Mouse (Mus musculus) CH12.LX (cell line): ENCODE measurements around the gene Cst13. TPM values are rescaled to one million over a fixed set of nuclear protein-coding genes. Genes with fewer than 3 reads are reported as not detected.
"Not testable (repeated sequence)": the region's sequence is repeated elsewhere in the genome, so short reads cannot be mapped to it uniquely, and the experiment has no call there.

Source experiments
- DNase-seq: peaks from one replicate; pipeline ENCODE4 v3.0.0-alpha.2; 2013; ENCODE audit errors: extremely low read depth
- H3K27ac ChIP-seq: 2 replicates; pipeline ENCODE4 v1.5.1; 2012; ENCODE audit warnings: low read depth, mild to moderate bottlenecking, control low read depth, moderate library complexity; ENCODE audit not compliant: insufficient read depth
- H3K27me3 ChIP-seq: replicated peaks from 2 replicates; pipeline ENCODE3; 2012; ENCODE audit warnings: inconsistent platforms
- H3K36me3 ChIP-seq, 2 experiments: replicated peaks in 1 of 2; 2 replicates each; pipeline versions ENCODE3 to v1.6.1; 2012; ENCODE audit warnings: inconsistent platforms in 1 of 2, low read length in 1 of 2, mild to moderate bottlenecking in 1 of 2, mixed read lengths in 1 of 2, moderate library complexity in 1 of 2; ENCODE audit not compliant: control insufficient read depth in 1 of 2, insufficient read depth in 1 of 2
- H3K4me1 ChIP-seq, 2 experiments: 2 replicates each; pipeline ENCODE4 v1.6.1; 2012; ENCODE audit warnings: inconsistent platforms in 1 of 2, moderate library complexity in 1 of 2; ENCODE audit not compliant: insufficient read depth in 2 of 2, control insufficient read depth in 1 of 2
- H3K4me2 ChIP-seq: 2 replicates; pipeline ENCODE4 v1.6.1; 2012; ENCODE audit warnings: low read depth, mild to moderate bottlenecking, control low read depth; ENCODE audit not compliant: poor library complexity, insufficient read depth, severe bottlenecking
- H3K4me3 ChIP-seq, 3 experiments: fragments of 150-350 bp in 1 of 3; sonication (generic) in 1 of 3; replicated peaks in 1 of 3; 2 replicates each; pipeline versions ENCODE3 to v1.5.1; 2011 to 2012; ENCODE audit warnings: low read depth in 2 of 3, low read length in 2 of 3, mild to moderate bottlenecking in 2 of 3, moderate library complexity in 2 of 3, control low read depth in 1 of 3, improper control_type of control experiment in 1 of 3, inconsistent platforms in 1 of 3, mixed read lengths in 1 of 3; ENCODE audit not compliant: poor library complexity in 1 of 3
- H3K79me2 ChIP-seq: replicated peaks from 2 replicates; pipeline ENCODE4 v1.6.1; 2012; ENCODE audit warnings: mild to moderate bottlenecking, moderate library complexity; ENCODE audit not compliant: control insufficient read depth, poor library complexity, insufficient read depth, severe bottlenecking; ENCODE audit errors: extremely low read depth
- H3K9ac ChIP-seq: 2 replicates; pipeline ENCODE4 v1.6.1; 2012; ENCODE audit warnings: low read depth, mild to moderate bottlenecking, control low read depth, moderate library complexity; ENCODE audit not compliant: insufficient read depth
- H3K9me3 ChIP-seq: replicated peaks from 2 replicates; pipeline ENCODE3; 2012; ENCODE audit warnings: low read length, inconsistent platforms, mixed read lengths
- CHD1 ChIP-seq: IDR thresholded peaks from 2 replicates; pipeline ENCODE4 v1.6.1; 2012; ENCODE audit warnings: low read depth, low read length, improper control_type of control experiment, inconsistent platforms
- CHD2 ChIP-seq: IDR thresholded peaks from 2 replicates; pipeline ENCODE4 v1.6.1; 2011; ENCODE audit warnings: low read length, improper control_type of control experiment
- E2F4 ChIP-seq: IDR thresholded peaks from 2 replicates; pipeline ENCODE4 v1.6.1; 2011; ENCODE audit warnings: low read depth, low read length, improper control_type of control experiment; ENCODE audit not compliant: insufficient replicate concordance
- ETS1 ChIP-seq: conservative IDR thresholded peaks from 2 replicates; pipeline ENCODE4 v1.6.1; 2012; ENCODE audit warnings: low read depth, mild to moderate bottlenecking, inconsistent platforms, low read length, improper control_type of control experiment, moderate library complexity
- GABPA ChIP-seq: IDR thresholded peaks from 2 replicates; pipeline ENCODE4 v1.6.1; 2012; ENCODE audit warnings: low read depth, low read length, improper control_type of control experiment, inconsistent platforms; ENCODE audit not compliant: insufficient replicate concordance
- HCFC1 ChIP-seq: IDR thresholded peaks from 2 replicates; pipeline ENCODE4 v1.6.1; 2012; ENCODE audit warnings: low read depth, mild to moderate bottlenecking, inconsistent platforms, low read length, improper control_type of control experiment
- JUN ChIP-seq: IDR thresholded peaks from 2 replicates; pipeline ENCODE4 v1.6.1; 2011; ENCODE audit warnings: low read depth, mild to moderate bottlenecking, low read length, improper control_type of control experiment, moderate library complexity; ENCODE audit not compliant: insufficient read depth
- KAT2A ChIP-seq: IDR thresholded peaks from 2 replicates; pipeline ENCODE4 v1.6.1; 2012; ENCODE audit warnings: low read length, improper control_type of control experiment, inconsistent platforms; ENCODE audit not compliant: insufficient replicate concordance
- MAX ChIP-seq: IDR thresholded peaks from 2 replicates; pipeline ENCODE4 v1.6.1; 2011; ENCODE audit warnings: low read length, improper control_type of control experiment
- MAZ ChIP-seq: IDR thresholded peaks from 2 replicates; pipeline ENCODE4 v1.6.1; 2012; ENCODE audit warnings: low read depth, mild to moderate bottlenecking, inconsistent platforms, low read length, improper control_type of control experiment, moderate library complexity
- NELFE ChIP-seq: IDR thresholded peaks from 2 replicates; pipeline ENCODE4 v1.6.1; 2011; ENCODE audit warnings: low read depth, low read length, improper control_type of control experiment
- NRF1 ChIP-seq: IDR thresholded peaks from 2 replicates; pipeline ENCODE4 v1.6.1; 2014; ENCODE audit warnings: low read depth, mild to moderate bottlenecking, inconsistent platforms, low read length, improper control_type of control experiment, moderate library complexity
- PAX5 ChIP-seq: IDR thresholded peaks from 2 replicates; pipeline ENCODE4 v1.6.1; 2012; ENCODE audit warnings: low read length, inconsistent platforms, mixed read lengths
- POLR2AphosphoS2 ChIP-seq: IDR thresholded peaks from 2 replicates; pipeline ENCODE4 v1.6.1; 2011; ENCODE audit warnings: low read depth, low read length, improper control_type of control experiment
- RAD21 ChIP-seq: IDR thresholded peaks from 2 replicates; pipeline ENCODE4 v1.6.1; 2011; ENCODE audit warnings: low read depth, mild to moderate bottlenecking, low read length, improper control_type of control experiment, moderate library complexity
- RCOR1 ChIP-seq: conservative IDR thresholded peaks from 2 replicates; pipeline ENCODE4 v1.6.1; 2012; ENCODE audit warnings: low read depth, mild to moderate bottlenecking, inconsistent platforms, low read length, improper control_type of control experiment
- SIN3A ChIP-seq: IDR thresholded peaks from 2 replicates; pipeline ENCODE4 v1.6.1; 2012; ENCODE audit warnings: low read length, improper control_type of control experiment, inconsistent platforms
- SMC3 ChIP-seq: IDR thresholded peaks from 2 replicates; pipeline ENCODE4 v1.6.1; 2011; ENCODE audit warnings: low read depth, low read length, improper control_type of control experiment
- ZC3H11A ChIP-seq: IDR thresholded peaks from 2 replicates; pipeline ENCODE4 v1.6.1; 2012; ENCODE audit warnings: low read depth, mild to moderate bottlenecking, inconsistent platforms, low read length, improper control_type of control experiment
- ZKSCAN1 ChIP-seq: IDR thresholded peaks from 2 replicates; pipeline ENCODE4 v1.6.1; 2012; ENCODE audit warnings: low read depth, inconsistent platforms, low read length, improper control_type of control experiment, borderline replicate concordance
- dilution Hi-C: fragments of 300-500 bp; cut with MboI; formaldehyde crosslinking; loops from 2 replicates; pipeline ENCODE4 v1.14.3; 2020; ENCODE audit warnings: low sequenced_read_pairs; ENCODE audit not compliant: extremely low pct_unique_long_range_greater_than_20kb, extremely low pct_ligation_motif_present
- in situ Hi-C: fragments of 300-500 bp; cut with MboI; formaldehyde crosslinking; loops from 3 replicates; pipeline ENCODE4 v1.14.3; 2019; ENCODE audit warnings: low sequenced_read_pairs, low pct_ligation_motif_present, low pct_unique_long_range_greater_than_20kb, mixed read lengths
- polyA plus RNA-seq: library from polyadenylated mRNA; unstranded; fragments of >175 nt; gene quantifications from 2 replicates; pipeline ENCODE4 v1.2.1, GENCODE M21; 2012; ENCODE audit warnings: low read depth; ENCODE audit not compliant: insufficient read length
- total RNA-seq, 2 experiments: library from RNA; depleted of rRNA; stranded (reverse); fragments of 300-350 nt in 1 of 2; fragments of >200 nt in 1 of 2; gene quantifications; 2 replicates each; pipeline ENCODE4 v1.2.3; 2012 to 2014

Gene Cst13
- not detected in 2 replicates for total RNA-seq (2012; rRNA removed)
- not detected in 2 replicates for total RNA-seq (2014; rRNA removed)
- not detected in 2 replicates for polyA plus RNA-seq

DNA sequence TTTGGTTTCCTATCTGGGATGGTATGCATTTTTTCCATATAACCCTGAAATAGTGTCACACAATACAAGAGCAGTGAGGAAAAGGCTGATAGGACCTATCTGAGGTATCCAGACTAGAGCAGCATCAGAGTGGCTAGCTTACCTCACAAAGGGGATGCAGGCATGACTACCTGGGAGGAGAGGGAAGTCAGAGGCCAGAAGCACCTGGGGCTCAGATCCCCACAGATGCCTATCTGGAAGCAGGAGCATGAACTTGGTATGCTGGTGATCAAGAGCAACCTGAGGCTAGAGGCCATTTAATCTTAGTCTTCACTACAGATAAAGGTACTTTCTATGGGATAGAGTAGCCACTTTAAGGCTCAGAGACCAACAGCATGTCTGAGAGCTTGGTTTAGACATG, at the start of gene Cst13:
Gene Cst13 (plus strand): TSS at position 173 of the 400 bp plus-strand sequence.
- no peaks in the 10 kb centered on the region for H3K9me3 ChIP-seq
- H3K27me3 ChIP-seq = peaks cover 2% of the 10 kb centered on the region
- no peaks in the 10 kb centered on the region for H3K79me2 ChIP-seq
- DNase-seq = no peak
- no peak within 1 kb of the TSS for H3K27ac ChIP-seq
- dilution Hi-C loops = no loop called here
- in situ Hi-C loops = loop anchor here (10.0 kb wide), 1 partner anchor 45 kb away; the partner anchor contains the start of gene Cst11
- no peak within 1 kb of the TSS for H3K4me2 ChIP-seq
- H3K4me3 ChIP-seq = no peak within 1 kb of the TSS
- TF ChIP-seq ETS1 = no peak
- no peak for TF ChIP-seq RAD21
- TF ChIP-seq NRF1 = no peak
- TF ChIP-seq HCFC1 = no peak
- TF ChIP-seq CHD1 = no peak
- no peak for TF ChIP-seq NELFE
- TF ChIP-seq ZKSCAN1 = no peak
- no peak for TF ChIP-seq JUN
- TF ChIP-seq GABPA = no peak
- TF ChIP-seq ZC3H11A = no peak
- TF ChIP-seq MAX = no peak
- TF ChIP-seq SMC3 = no peak
- TF ChIP-seq POLR2AphosphoS2 = no peak
- TF ChIP-seq E2F4 = no peak
- no peak for TF ChIP-seq PAX5
- TF ChIP-seq MAZ = no peak
- TF ChIP-seq CHD2 = no peak
- TF ChIP-seq KAT2A = no peak
- no peak for TF ChIP-seq RCOR1
- TF ChIP-seq SIN3A = no peak
- TF ChIP-seq, all 38 proteins: peak for 0
- no peaks in the 10 kb centered on the region for H3K36me3 ChIP-seq
- no peaks in the 10 kb centered on the region for H3K4me1 ChIP-seq
- no peak within 1 kb of the TSS for H3K9ac ChIP-seq

DNA sequence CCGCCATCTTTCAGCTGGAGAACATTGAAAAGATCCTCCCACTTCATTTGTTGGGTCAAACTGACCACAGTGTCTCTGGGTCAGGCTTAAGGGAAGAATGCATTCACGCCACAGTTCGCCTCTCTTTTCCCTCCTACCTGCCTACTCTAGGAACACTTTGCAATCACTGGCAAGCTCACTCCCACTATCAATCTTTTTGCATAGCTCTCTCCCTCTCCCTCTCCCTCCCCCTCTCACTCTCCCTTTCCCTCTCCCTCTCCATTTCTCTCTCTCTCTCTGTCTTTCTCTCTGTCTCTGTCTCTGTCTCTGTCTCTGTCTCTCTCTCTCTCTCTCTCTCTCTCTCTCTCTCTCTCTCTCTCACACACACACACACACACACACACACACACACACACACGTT, 48.5 kb upstream of the Cst13 start, which contains the start of gene Cst11:
Gene Cst11 (minus strand): TSS at position 101 of the 400 bp plus-strand sequence.
- H3K36me3 ChIP-seq, H3K9me3 ChIP-seq, H3K79me2 ChIP-seq, H3K27ac ChIP-seq, DNase-seq, H3K4me1 ChIP-seq, dilution Hi-C loops, H3K4me2 ChIP-seq, H3K4me3 ChIP-seq, H3K27me3 ChIP-seq, H3K9ac ChIP-seq: not testable (repeated sequence)
- in situ Hi-C loops = loop anchor here (10.0 kb wide), 1 partner anchor 53 kb away; the partner anchor contains the start of gene Cst13
